Mouse (Mus musculus) cortical plate, adult 2 months (tissue): ENCODE results near the gene Tmem115.

Source experiments
- CTCF ChIP-seq: fragments of 200-500 bp; IDR thresholded peaks from 2 replicates; pipeline ENCODE4 v1.5.1; 2011; ENCODE audit warnings: mild to moderate bottlenecking, control low read depth, low read length; ENCODE audit not compliant: insufficient read depth; ENCODE audit errors: extremely low read depth
- POLR2A ChIP-seq: fragments of 200-500 bp; IDR thresholded peaks from 2 replicates; pipeline ENCODE4 v1.6.1; 2011; ENCODE audit warnings: mild to moderate bottlenecking, low read length, control low read depth; ENCODE audit not compliant: insufficient read depth; ENCODE audit errors: extremely low read depth

DNA sequence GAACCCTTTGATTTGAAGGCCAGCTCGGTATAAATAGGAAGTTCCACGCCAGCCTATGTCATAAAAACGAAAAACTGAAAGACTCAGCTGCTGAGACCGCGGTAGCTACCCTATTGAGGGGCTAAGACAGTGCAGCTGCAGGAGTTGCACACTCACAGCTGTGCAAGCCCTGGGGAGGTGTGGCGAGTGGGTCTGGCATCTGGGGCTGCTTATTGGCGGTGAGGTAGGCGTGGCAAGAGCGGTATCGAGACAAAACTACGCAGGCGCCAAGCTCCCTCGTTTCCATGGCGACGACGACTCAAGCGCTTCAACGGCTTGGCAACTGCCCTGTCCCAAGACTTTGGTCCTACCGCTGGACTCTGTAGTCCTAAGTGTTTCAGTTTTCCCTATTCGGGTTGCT lies 13.3 kb downstream of the Tmem115 start, which contains the start of gene Zmynd10:
- TF ChIP-seq CTCF (no peak), POLR2A (peak; percentile 40; the same call in 1 of the 2 replicates)
